Mouse (Mus musculus) neural tube, embryonic 12.5 days (tissue): Measurements from ENCODE around the gene Tnnt3. TPM values are rescaled to one million over a fixed set of nuclear protein-coding genes. Genes with fewer than 3 reads are reported as not detected.

ENCODE experiments used
- ATAC-seq: fragments of 200-750 bp; cut with Nextera tagmentation; 2 replicates; pipeline ENCODE4 v1.8.0; 2017; ENCODE audit warnings: low read depth, mild to moderate bottlenecking, moderate TSS enrichment, moderate library complexity; ENCODE audit not compliant: low FRiP score
- H3K27ac ChIP-seq: fragments of 300-500 bp; sonication (generic); 2 replicates; pipeline ENCODE4 v1.5.1; 2016
- H3K27me3 ChIP-seq: fragments of 300-500 bp; sonication (generic); replicated peaks from 2 replicates; pipeline ENCODE4 v1.6.1; 2016; ENCODE audit warnings: mild to moderate bottlenecking
- H3K36me3 ChIP-seq: fragments of 300-500 bp; sonication (generic); 2 replicates; pipeline ENCODE4 v1.6.1; 2016; ENCODE audit warnings: mild to moderate bottlenecking
- H3K4me1 ChIP-seq: fragments of 300-500 bp; sonication (generic); 2 replicates; pipeline ENCODE4 v1.6.1; 2016
- H3K4me2 ChIP-seq: fragments of 300-500 bp; sonication (generic); replicated peaks from 2 replicates; pipeline ENCODE4 v1.6.1; 2016; ENCODE audit warnings: mild to moderate bottlenecking
- H3K4me3 ChIP-seq: fragments of 300-500 bp; sonication (generic); 2 replicates; pipeline ENCODE4 v1.5.1; 2016
- H3K9ac ChIP-seq: fragments of 300-500 bp; sonication (generic); 2 replicates; pipeline ENCODE4 v1.6.1; 2016; ENCODE audit warnings: mild to moderate bottlenecking
- H3K9me3 ChIP-seq: fragments of 300-500 bp; sonication (generic); 2 replicates; pipeline ENCODE4 v1.6.1; 2016; ENCODE audit warnings: mild to moderate bottlenecking
- WGBS: fragments of 180-500 bp; shearing (Covaris S2); methylation state at CpG from one replicate; pipeline ENCODE4 v1.1.7; 2016; 5-methylcytosine and 5-hydroxymethylcytosine counted together
- polyA plus RNA-seq: library from polyadenylated mRNA; unstranded; fragments of >200 nt; fragmentation: Nextera tagmentation; extraction: Ambion mirVana; gene quantifications from 2 replicates; pipeline ENCODE4 v1.2.1, GENCODE M21; 2016

The Tnnt3 gene
- polyA plus RNA-seq, 1 experiment from 2014 or later = 5.7 TPM

DNA sequence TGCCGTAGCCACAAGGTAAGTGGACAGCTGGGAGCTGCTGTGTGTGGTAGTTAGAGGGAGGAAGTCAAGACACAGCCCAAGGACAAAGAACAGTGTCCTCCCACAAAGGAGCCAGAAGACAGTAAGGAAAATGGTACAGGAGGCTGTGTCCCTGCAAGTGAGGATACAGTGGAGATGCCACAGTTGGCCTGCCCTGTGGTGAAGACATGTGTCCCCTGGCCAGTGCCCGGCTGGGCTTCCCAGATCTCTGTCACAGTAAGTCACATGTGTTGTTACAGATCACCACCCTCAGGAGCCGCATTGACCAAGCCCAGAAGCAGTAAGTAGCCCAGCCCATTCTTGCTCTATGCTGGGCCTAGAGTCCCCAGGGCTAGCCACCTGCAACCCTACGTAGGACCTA is 15.4 kb downstream of the Tnnt3 start:
- WGBS = 81% methylated on average over 4 of the region's 4 CpGs
- H3K36me3 ChIP-seq = no peaks in the 10 kb centered on the region
- no peak overlapping the region for H3K9ac ChIP-seq
- H3K4me1 ChIP-seq = peaks cover 29% of the 10 kb centered on the region
- no peaks in the 10 kb centered on the region for H3K9me3 ChIP-seq
- no peak overlapping the region for H3K4me3 ChIP-seq
- H3K4me2 ChIP-seq = no peak overlapping the region
- H3K27me3 ChIP-seq = peaks cover 26% of the 10 kb centered on the region
- ATAC-seq = no peak
- no peak overlapping the region for H3K27ac ChIP-seq

DNA sequence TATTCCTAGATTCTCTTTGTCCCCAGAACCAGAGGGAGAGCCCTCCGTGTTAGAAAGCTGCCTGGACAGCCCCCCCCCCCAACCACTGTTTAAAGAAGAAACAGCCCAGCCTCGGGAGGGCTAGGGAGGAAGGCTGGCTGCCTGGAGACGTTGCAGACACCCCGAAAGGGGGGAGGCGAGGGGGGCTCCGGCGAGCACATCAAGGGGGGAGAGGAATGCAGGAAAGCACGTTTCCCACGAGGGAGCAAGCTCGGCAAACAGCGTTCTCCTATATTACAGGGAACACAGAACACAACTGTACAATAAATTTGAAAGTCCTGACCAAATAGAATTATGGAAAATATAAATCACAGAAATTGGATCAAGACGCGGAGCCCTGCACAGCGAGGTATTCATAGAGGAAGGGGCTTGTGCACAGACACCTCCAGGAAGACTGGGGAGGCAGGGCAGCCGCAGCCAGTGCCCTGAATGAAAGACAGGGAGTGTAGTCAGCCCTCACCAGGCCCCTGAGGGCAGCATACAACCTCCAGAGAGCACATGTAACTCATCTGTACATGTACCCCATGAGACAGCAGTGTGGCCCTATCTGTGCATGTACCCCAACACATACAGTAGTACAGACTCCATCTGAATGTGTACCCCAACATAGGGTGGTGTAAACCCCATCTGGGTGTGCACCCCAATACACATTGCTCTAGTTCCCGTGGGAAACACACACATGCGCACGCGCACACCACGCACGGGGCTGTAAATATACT is 17.8 kb downstream of the Tnnt3 start:
- Histone ChIP-seq H3K27ac (no peak overlapping the region), H3K4me1 (peaks cover 13% of the 10 kb centered on the region), H3K36me3 (no peaks in the 10 kb centered on the region), H3K9me3 (no peaks in the 10 kb centered on the region), H3K4me3 (no peak overlapping the region), H3K9ac (no peak overlapping the region), H3K4me2 (peak overlapping the region; percentile 27), H3K27me3 (peaks cover 17% of the 10 kb centered on the region)
- 50% methylated on average over 21 of the region's 21 CpGs for WGBS
- 0 out of 2 replicates have a peak, but pooled peaks have one; percentile 37 for ATAC-seq

DNA sequence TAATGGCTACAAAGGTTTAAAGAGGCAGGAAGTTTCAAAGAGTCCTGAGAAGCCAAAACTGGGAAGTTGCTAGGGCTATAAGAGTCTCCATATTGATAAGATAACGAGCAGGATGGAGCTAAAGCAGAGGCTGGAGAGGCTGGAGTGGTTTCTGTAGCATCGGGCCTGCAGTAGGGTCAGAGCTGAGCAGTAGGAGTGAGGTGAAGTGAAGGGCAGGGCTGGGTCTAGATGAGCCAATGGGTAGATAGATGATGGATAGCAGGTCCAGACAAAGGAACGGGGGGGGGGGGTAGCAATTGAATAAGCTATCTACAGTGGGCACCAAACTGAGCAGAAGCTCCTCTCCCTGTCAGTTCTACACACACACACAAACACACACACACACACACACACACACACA is 18.9 kb downstream of the Tnnt3 start:
- H3K27ac ChIP-seq = no peak overlapping the region
- H3K4me3 ChIP-seq = no peak overlapping the region
- no peak overlapping the region for H3K9ac ChIP-seq
- H3K4me1 ChIP-seq = peaks cover 13% of the 10 kb centered on the region
- 91% methylated on average over 3 of the region's 3 CpGs for WGBS
- no peak for ATAC-seq
- H3K36me3 ChIP-seq = no peaks in the 10 kb centered on the region
- no peak overlapping the region for H3K4me2 ChIP-seq
- peaks cover 17% of the 10 kb centered on the region for H3K27me3 ChIP-seq
- no peaks in the 10 kb centered on the region for H3K9me3 ChIP-seq

GRCm38 (mm10) chr7:142520331-142520730 is 21.7 kb downstream of the Tnnt3 start:
- 90% methylated on average over 4 of the region's 4 CpGs for WGBS
- Histone ChIP-seq H3K27ac (no peak overlapping the region), H3K4me3 (no peak overlapping the region), H3K36me3 (no peaks in the 10 kb centered on the region), H3K9me3 (no peaks in the 10 kb centered on the region), H3K9ac (no peak overlapping the region), H3K27me3 (0 out of 2 replicates have a peak, but pooled peaks cover 4% of the 10 kb centered on the region), H3K4me1 (peaks cover 16% of the 10 kb centered on the region), H3K4me2 (no peak overlapping the region)
- ATAC-seq = no peak

DNA sequence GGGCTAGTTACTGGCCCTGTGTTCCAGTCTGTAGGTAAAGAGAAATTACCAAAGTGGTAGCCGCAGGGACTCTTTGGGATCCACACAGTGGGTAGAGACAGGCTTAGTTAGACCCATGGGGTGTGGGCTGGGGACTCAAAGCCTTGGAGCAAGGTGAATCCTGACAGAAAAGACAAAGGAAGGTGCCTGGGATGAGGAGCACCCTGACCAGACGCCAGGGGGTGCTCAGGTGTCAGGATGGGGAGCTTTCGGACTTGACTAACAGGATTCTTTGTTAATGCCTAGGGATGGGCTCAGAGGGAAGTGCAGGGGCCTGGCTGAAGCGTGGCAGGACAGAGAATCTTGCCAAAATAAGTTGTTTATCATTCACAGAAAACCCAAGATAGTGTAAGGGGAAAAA is 23.7 kb downstream of the Tnnt3 start:
- H3K27me3 ChIP-seq = no peaks in the 10 kb centered on the region
- H3K4me3 ChIP-seq = no peak overlapping the region
- no peak overlapping the region for H3K27ac ChIP-seq
- H3K36me3 ChIP-seq = no peaks in the 10 kb centered on the region
- H3K9ac ChIP-seq = no peak overlapping the region
- H3K4me2 ChIP-seq = no peak overlapping the region
- peaks cover 11% of the 10 kb centered on the region for H3K4me1 ChIP-seq
- 27% methylated on average over 4 of the region's 4 CpGs for WGBS
- no peaks in the 10 kb centered on the region for H3K9me3 ChIP-seq
- no peak for ATAC-seq

GRCm38 (mm10) chr7:142523200-142523990 is 24.8 kb downstream of the Tnnt3 start:
- H3K27me3 ChIP-seq = no peaks in the 10 kb centered on the region
- peaks cover 11% of the 10 kb centered on the region for H3K4me1 ChIP-seq
- no peak overlapping the region for H3K9ac ChIP-seq
- ATAC-seq = no peak
- H3K36me3 ChIP-seq = no peaks in the 10 kb centered on the region
- H3K27ac ChIP-seq = no peak overlapping the region
- WGBS = 14% methylated on average over 17 of the region's 17 CpGs
- H3K4me3 ChIP-seq = no peak overlapping the region
- no peaks in the 10 kb centered on the region for H3K9me3 ChIP-seq
- no peak overlapping the region; the same call in 1 of the 2 replicates for H3K4me2 ChIP-seq

GRCm38 (mm10) chr7:142525342-142526178 is 26.9 kb downstream of the Tnnt3 start:
- WGBS = 18% methylated on average over 13 of the region's 13 CpGs
- Histone ChIP-seq H3K4me1 (peaks cover 11% of the 10 kb centered on the region), H3K27ac (no peak overlapping the region), H3K9me3 (no peaks in the 10 kb centered on the region), H3K9ac (no peak overlapping the region), H3K4me3 (no peak overlapping the region), H3K27me3 (no peaks in the 10 kb centered on the region), H3K4me2 (peak overlapping the region; percentile 18; the same call in 1 of the 2 replicates), H3K36me3 (no peaks in the 10 kb centered on the region)
- ATAC-seq = no peak

DNA sequence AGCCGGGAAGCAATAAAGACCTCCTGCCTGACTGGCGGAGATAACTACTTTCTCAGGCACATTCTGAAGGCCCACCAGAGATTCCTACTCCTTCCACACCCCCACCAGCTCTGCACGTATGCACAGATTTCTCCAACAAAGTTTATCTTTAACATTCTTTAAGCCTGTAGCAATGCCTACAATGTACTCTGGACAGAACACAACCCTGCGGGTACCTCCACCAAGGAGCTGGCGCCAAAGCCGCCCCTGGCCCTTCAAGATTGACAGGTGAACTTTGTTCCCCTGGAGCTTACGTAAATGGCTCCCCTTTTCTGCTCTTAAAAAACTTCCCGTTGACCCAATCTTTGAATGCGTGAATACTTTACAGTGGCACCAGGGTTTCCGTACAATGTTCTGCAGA is 30.7 kb downstream of the Tnnt3 start:
- Histone ChIP-seq H3K4me1 (peaks cover 30% of the 10 kb centered on the region), H3K9ac (no peak overlapping the region), H3K4me2 (no peak overlapping the region), H3K9me3 (no peaks in the 10 kb centered on the region), H3K4me3 (no peak overlapping the region), H3K36me3 (no peaks in the 10 kb centered on the region), H3K27ac (no peak overlapping the region), H3K27me3 (no peaks in the 10 kb centered on the region)
- ATAC-seq = no peak
- WGBS = 56% methylated on average over 10 of the region's 10 CpGs

GRCm38 (mm10) chr7:142531973-142532521 is 33.4 kb downstream of the Tnnt3 start:
- Histone ChIP-seq H3K36me3 (0 out of 2 replicates have a peak, but pooled peaks cover 5% of the 10 kb centered on the region), H3K9me3 (no peaks in the 10 kb centered on the region), H3K27me3 (no peaks in the 10 kb centered on the region), H3K27ac (no peak overlapping the region), H3K4me2 (peak overlapping the region; percentile 77), H3K4me3 (no peak overlapping the region), H3K4me1 (peaks cover 23% of the 10 kb centered on the region), H3K9ac (no peak overlapping the region; the same call in 1 of the 2 replicates)
- peak; percentile 2; the same call in 1 of the 2 replicates for ATAC-seq
- WGBS = 68% methylated on average over 4 of the region's 4 CpGs

DNA sequence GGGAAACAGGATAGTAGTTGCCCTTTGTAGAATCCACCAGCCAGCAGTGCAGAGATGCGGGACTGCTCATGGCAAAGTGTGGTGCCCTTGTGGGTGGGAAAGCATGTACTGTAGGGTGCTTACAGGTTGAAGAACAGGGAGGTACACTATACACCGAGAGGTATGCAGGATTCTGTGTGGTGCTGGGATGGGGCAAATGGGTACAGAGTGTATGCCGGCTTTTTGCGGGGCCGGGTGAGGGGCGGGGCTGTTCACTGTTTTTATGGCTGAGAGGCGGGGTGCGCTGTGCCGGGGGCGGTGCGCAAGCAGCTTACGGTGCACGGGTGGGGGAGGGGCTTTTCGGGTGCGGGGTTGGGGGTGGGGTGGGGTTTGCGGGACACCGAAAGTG is 34.0 kb downstream of the Tnnt3 start, which contains the start of gene Mrpl23:
Gene Mrpl23, plus strand, starts transcription at position 16 of the 388 bp plus-strand sequence.
- Histone ChIP-seq H3K36me3 (0 out of 2 replicates have a peak, but pooled peaks cover 5% of the 10 kb centered on the region), H3K4me2 (peak within 1 kb of the TSS; percentile 77), H3K27me3 (no peaks in the 10 kb centered on the region), H3K4me3 (peak within 1 kb of the TSS; percentile 72), H3K27ac (no peak within 1 kb of the TSS), H3K9me3 (no peaks in the 10 kb centered on the region), H3K9ac (peak within 1 kb of the TSS; percentile 75), H3K4me1 (peaks cover 23% of the 10 kb centered on the region)
- 6% methylated on average over 17 of the region's 17 CpGs for WGBS
- ATAC-seq = peak; percentile 80

- H3K4me3 ChIP-seq = peak overlapping the region; percentile 72
- no peaks in the 10 kb centered on the region for H3K27me3 ChIP-seq
- peaks cover 29% of the 10 kb centered on the region for H3K4me1 ChIP-seq
- WGBS = 1% methylated on average over 44 of the region's 44 CpGs
- no peaks in the 10 kb centered on the region for H3K9me3 ChIP-seq
- no peak overlapping the region for H3K27ac ChIP-seq
- H3K4me2 ChIP-seq = peak overlapping the region; percentile 77
- peak overlapping the region; percentile 75 for H3K9ac ChIP-seq
- ATAC-seq = peak; percentile 84
- H3K36me3 ChIP-seq = 0 out of 2 replicates have a peak, but pooled peaks cover 5% of the 10 kb centered on the region
Measured at GRCm38 (mm10) chr7:142533059-142533855, 34.6 kb downstream of the Tnnt3 start.
